Mouse (Mus musculus) heart, postnatal 10 days (tissue): ENCODE measurements at regions not wholly inside any gene's neighbourhood (a gene's known extent, or its start where the extent isn't known, plus 50 kb on each side); places are given as distances from the start of the nearest gene placed in this dataset.

Source experiments
- DNase-seq, 2 experiments: peaks; one replicate each; pipeline ENCODE4 v3.0.0; 2021
- intact Hi-C: fragments of 180-260 bp; cut with DNase I; formaldehyde crosslinking; loops from one replicate; pipeline ENCODE4 v1.15.1; 2025

DNA sequence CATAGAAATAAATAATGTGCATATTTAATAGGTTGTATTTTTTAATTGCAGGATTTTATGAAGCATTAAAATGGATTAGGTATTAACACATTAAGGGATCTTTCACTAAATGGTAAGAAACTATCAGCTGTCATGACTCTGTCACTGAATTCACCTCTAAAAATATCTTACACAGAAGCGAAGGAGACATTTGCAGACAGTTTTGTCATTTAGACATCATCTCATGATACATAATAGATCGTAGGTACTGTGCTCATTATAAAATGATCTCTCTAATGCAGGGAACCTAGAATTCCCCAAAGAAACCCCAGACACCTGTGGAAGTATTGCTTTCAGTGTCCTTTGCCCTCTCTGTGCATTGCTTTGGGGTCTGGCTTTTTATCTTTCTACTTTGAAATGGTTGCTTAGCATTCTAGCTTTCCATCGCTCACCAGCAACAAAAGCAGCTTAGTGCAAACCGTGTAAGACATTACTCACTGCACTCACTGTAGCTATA lies 1270.5 kb downstream of the Olfm4 start:
- intact Hi-C loops = no loop called here
- DNase-seq = no peak

DNA sequence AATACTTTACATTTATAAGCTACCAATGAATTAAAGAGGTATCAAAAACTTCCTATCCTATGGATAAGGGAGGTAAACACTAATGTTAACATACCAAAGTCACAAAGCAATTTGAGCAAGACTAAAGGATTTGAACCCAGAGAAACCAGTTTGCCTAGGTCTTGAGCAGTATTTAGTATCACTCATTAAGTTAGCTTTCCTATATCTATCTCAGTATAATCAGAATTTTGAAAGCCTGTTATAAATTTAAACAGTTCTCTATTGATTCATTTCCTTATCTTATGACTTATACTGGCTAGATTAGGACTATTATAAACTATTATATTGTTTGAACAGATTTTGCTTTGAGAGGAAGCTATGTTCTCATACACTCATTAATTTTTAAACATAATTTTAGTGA lies 1271.5 kb downstream of the Olfm4 start:
- intact Hi-C loops = no loop called here
- DNase-seq = no peak

DNA sequence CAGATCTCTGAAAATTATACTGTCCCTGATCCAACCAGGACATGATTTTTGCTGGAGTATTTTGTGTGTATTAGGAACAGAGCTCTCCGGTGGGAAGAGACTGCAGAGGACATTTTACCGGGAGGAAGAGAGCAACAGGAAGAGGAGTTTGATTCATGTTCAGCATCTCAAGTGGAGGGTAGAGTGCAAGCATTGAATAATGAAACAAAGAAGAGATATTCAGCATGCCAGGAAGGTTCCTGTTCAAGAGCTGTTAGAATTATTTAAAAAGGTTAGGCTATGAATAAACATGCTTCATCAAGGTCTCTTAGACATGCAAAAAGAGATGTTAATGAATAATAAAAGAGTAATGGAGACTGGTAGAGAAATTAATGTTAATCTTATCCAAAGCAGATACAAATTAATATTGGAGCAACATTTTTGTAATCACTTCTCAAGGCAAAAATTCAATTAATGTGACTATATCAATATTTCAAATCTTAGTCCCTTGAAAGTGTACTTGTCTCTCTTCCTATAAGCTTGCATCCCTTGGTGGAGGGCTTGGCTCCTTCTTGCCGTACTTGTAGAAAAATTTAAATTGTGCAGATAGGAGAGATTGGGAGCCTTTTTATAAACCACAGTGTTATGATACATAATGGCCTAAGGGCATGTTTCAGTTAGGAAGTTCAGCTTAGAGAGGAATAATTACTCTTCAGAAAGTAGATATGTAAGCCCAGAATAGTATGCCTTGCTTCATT lies 1283.9 kb downstream of the Olfm4 start:
- intact Hi-C loops = no loop called here
- no peak for DNase-seq

GRCm38 (mm10) chr14:81287489-81288025 lies 1303.7 kb downstream of the Olfm4 start:
- intact Hi-C loops = no loop called here
- no peak for DNase-seq

DNA sequence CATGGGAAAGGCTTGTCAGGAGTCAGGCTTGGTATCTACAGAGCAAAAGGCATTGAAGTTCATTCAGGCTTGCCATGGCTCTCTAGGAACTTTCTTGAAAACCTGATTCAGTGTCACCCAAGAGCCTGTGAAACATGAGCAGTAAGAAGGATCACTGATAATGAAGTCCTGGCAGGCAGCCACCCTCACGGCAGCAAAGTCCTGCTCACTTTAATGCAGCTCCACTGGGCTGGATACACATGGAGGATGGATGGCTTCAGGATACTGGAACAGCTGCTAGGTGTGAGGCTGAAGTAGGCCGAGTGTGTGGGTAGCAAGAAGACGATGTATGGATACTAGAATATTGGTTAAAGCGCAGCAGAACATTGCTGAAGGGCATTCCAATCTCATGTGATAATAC lies 1323.3 kb downstream of the Olfm4 start:
- intact Hi-C loops = no loop called here
- DNase-seq = peak; percentile 7 to 11

GRCm38 (mm10) chr14:81341058-81341457 lies 1357.2 kb downstream of the Olfm4 start:
- DNase-seq = no peak
- intact Hi-C loops = no loop called here

GRCm38 (mm10) chr14:81387566-81387965 lies 1403.7 kb downstream of the Olfm4 start:
- intact Hi-C loops = no loop called here
- no peak for DNase-seq
